Mouse (Mus musculus) liver, adult 2 months (tissue): ENCODE measurements around the gene Krt8.
"Not testable (repeated sequence)": the region's sequence is repeated elsewhere in the genome, so short reads cannot be mapped to it uniquely, and the experiment has no call there.

Experiments used
- CTCF ChIP-seq: fragments of 200-500 bp; IDR thresholded peaks from 2 replicates; pipeline ENCODE4 v1.5.1; 2011; ENCODE audit warnings: low read depth, low read length, control low read depth
- POLR2A ChIP-seq: fragments of 200-500 bp; IDR thresholded peaks from 2 replicates; pipeline ENCODE4 v1.6.1; 2011; ENCODE audit warnings: low read length, control low read depth; ENCODE audit not compliant: insufficient read depth; ENCODE audit errors: extremely low read depth

DNA sequence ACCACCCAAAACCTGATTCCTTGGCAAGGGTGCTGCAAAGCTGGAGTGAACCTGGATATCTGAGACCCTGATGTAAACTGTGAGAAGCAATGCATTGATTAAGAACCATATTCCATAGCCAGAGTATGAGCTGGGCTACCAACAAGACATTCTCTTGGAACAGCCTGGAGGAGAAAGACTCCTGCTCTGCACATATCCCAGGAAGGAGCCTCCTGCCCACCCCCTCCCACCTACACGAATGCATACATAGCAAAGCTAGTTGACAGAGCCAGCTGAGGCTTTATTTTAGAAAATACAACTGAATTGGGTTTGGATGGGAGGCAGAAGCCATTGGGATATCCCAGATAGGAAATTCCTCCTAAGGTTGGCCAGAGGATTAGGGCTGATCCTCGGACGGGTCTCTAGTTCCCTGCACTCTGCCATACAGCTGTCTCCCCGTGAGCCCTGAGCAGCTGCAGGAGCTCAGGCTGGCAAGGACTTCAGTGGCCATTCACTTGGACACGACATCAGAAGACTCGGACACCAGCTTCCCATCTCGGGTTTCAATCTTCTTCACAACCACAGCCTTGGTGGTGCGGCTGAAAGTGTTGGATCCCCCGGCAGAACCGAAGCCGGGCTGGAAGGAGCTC lies 7.7 kb downstream of the Krt8 start:
- not testable (repeated sequence) for TF ChIP-seq POLR2A, CTCF
